Mouse (Mus musculus) layer of hippocampus, postnatal 10 days (tissue): Measurements from ENCODE around the gene Sphkap. TPM values are rescaled to one million over a fixed set of nuclear protein-coding genes. Genes with fewer than 3 reads are reported as not detected.
A peak's percentile ranks its signal among the peaks of the same experiment; 100 is the strongest.

ENCODE experiments used
- DNase-seq, 2 experiments: peaks; one replicate each; pipeline ENCODE4 v3.0.0; 2021; ENCODE audit warnings: low spot score in 2 of 2
- total RNA-seq, 2 experiments: library from RNA; stranded (reverse); gene quantifications; 2 replicates each; pipeline ENCODE4 v1.2.3; 2021

The Sphkap gene
- total RNA-seq, 2 experiments from 2014 or later, result 144 to 145 TPM

DNA sequence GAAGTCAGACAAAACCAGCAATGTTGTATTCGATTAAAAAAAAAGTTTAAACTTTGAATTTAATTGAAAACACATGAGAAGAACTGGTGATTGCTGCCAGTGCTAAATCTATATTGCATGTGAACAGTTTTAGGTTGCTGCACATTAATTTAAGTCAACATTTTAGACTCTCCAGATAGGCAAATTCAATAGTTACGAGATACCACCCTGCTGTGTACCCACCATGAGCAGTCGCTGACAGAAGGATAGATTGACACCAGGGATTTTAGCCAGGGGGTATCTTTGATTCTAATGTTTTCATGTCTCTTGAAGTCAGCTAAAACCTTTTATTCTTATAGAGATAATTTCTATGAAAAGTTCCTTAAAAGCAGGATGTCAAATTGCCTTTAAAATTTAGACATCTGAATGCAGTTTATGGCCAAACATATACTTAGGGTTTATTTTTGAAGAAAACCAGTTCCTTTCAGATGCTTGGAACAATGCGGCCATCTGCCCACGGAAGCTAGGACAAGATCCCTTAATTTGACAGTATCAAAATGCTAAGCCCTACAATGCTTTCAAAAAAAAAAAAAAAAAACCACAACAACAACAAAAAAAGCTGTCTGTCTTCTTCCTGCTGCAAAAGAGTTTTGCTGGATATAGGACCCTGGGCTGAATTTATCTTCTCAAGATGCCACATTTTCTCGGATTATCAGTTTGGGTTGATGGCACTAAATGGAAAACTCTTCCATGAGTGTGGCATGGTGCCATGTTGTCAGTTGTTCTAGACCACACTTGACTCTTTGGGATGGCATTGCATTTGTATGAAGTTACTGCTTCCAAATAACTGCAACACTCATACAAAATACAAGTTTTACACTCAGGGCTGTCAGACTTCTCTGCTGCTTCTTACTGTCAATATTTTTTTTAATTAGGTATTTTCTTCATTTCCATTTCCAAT is 110.6 kb downstream of the Sphkap start:
- peak in 1 of 2 experiments; percentile 12 for DNase-seq

DNA sequence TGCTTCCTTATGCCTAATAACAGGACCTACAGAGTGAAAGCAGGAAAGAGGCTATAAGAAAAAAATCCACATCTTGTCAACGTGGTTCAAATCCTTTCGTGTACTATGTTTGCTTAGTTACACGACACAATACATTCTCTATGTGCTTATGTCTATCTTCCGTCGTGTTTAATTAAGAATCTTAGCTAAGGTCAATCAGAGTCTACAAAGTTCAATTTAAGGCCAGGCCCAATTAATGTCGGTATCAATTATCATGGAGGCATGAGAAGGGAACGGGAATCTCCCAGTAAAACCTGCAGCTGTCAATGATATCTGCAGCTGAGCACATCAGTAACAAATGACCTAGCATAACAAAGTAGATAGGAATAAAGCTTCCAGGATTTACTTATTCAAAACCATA is 122.1 kb downstream of the Sphkap start:
- DNase-seq, result no peak

DNA sequence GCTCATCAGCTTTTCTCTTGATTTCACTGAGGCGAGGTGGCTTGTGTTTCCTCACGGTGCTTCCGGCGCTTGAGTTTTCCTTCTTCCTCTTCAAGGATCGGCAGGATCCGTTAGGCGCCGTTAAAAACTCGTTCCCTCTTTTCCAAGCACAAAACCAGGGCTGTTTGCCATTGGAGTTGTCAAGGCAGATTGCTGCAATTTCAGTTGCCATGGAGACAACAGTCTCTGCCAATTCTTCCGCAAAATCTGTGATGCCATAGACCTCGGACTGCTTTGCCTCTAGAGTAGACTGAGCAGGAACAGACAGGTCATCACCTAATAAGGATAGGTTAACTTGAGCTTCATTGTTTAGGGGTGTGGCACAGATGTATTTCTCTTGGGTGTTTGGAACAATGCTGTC is 131.0 kb downstream of the Sphkap start:
- DNase-seq, result peak; percentile 81 to 83

DNA sequence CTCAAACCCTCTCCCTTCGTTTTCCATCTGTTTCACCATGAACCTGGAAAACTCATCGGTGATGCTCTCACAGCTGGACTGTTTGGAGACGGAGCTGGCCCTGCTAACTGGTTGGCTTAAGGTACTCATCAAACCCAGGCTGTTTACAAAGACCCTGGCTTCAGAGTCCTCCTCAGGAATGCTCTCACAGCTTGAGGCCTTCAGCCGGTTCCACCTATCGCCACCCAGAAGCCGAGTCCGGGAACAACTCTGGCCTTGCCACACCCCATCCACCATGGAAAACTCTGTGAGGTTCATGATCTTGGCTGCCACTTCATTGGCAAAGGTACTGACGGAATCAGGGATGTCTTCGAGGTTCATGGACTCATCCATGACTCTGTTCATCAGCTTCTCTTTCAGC is 131.4 kb downstream of the Sphkap start:
- peak in 1 of 2 experiments; percentile 17 for DNase-seq

DNA sequence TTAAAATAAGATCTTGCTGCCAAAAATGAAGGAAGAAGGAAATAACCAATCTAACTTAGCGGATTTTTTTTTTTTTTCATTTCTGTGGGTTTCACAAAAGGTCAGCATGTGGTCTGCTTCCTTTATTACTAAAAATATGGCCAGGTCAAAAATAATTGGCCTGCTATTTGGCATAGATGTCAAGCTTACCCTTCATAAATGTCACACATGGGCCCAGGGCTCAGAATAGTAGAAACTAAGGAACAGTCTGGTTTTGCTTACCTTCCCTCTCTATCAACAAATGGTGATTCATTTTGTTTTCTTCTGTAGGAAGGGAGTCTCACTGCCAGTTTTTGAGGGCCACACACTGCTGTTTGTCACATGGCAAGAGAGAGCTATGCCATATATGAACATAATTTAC is 156.3 kb downstream of the Sphkap start:
- DNase-seq, result no peak

DNA sequence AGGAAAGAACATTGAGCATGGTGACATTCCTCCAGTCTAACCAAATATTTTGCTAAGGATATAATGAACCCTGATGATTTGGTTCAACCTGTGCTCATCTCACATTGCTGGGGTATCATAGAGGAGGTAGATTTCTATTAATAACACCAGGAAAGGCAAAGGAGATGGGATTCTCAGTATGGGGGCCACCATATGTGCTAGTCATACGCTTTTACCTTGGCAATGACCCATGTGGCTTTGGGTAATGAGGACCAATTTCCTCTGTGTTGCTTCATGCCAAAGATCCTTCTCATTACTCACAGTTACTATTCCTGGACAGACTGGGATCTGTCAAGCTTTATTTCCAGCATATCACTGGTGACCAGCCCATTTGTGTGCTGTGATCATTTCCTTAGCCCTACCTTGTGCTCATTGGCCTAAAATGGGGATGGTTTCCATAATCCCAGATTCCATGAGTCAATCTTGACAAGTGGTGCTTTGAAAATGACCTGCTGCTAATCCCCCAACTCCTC is 159.7 kb downstream of the Sphkap start:
- no peak for DNase-seq

DNA sequence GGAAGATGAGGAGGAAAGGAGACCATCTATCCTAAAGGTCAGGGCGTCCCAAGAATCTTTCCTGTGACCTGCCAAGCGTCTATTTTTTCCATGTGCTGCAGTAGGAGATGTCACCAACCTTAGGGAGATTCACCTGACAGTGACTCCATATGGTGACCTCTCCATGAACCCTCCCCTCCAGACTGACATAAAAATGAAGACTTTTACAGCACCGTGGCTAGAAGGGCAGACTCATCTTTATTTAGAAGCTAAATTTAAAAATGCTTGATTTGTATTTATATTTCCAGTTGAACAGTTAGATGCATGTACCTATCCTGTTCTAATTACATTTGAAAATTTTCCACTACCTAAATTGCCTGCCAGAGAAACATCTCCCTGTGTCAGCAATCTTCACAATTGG is 180.1 kb downstream of the Sphkap start:
- no peak for DNase-seq

DNA sequence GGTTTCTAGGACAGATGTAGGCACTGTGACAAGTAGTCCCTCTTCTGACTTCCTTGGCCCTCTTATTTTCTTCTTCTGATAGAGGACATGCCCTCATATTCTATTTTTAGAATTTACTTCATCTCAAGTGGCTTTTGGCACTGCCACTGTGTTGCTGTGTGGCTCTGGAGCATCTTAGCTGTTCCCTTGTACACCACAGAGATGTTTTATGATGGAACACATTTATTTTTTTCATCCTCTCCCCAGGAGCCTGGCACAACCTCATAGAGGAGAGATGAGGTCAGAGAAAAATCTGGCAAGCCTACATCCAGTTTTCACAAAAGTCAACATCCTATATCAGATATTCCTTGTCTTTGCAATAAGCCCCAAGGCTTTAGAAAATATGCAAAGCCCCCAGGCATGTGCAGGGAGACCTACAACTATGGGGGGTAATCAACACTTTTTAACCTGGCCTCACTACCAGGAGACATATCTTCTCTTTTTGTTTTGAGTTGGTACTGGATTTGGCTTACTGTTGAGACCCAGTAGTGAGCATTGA is 183.5 kb downstream of the Sphkap start:
- no peak for DNase-seq

DNA sequence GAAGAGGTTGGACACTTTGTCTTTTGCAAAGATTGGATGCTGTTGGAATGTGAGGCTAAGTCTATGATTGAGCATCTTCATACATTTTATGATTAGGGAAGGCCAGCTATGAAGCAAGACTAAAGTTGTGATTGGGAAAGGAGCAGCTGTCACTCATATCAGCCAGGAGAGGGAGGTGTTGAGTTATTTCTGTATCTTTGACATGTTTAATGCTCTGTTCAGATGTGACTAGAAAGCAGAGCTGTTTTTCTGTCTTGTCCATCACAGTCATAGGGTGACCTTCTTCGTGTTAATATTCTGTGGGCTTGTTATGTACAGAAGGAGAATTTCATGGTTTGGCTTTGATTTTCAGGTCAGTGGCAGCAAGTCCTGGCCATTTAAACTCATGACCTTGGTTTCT is 184.9 kb downstream of the Sphkap start:
- no peak for DNase-seq

DNA sequence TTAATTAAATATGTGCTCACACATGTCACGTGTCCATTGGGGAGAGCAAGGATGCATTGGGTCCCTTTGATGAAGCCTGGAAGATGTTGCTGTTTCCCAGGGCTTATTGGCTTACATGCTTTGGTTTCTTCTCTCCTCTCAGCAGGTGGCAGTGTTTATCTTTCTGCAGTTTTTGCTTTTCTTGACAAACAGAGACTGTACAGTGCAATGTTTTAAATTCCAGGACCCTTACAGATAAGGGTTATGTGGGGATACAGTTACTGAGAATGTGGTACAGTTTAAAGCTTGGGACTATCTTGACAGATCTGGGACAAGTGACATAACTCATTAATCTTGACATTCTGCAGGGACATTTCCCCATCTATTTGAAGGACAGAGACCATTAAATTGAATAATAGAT is 189.7 kb downstream of the Sphkap start:
- peak in 1 of 2 experiments; percentile 32 for DNase-seq

DNA sequence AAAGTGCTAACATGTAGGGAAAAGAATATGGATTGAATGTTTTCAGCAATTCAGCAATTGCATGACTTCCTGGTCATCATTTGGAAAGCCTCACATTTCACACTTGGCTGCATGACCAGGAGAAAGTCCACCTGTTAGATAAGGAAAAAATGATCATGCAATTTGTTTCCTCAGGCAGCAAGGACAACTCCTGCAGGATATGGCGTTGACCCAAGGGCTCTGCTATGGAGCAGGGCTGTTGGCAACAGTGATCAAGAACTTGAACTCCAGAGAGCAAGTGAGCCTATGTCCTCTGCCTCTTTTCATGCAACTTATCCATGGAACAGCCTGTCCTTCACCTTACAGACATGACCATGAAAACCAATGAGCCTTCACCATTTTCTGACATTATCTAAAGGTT is 198.0 kb downstream of the Sphkap start:
- no peak for DNase-seq

Other genes with a start within 250 kb of the Sphkap start
- 1 to 10 TPM; 1.2 to 2.2 TPM for gene Daw1, start 248.4 kb downstream of the Sphkap start, total RNA-seq